Mouse (Mus musculus): Measurements from ENCODE around the gene Sec14l1.

- TF ChIP-seq POLR2A (IDR thresholded peaks at IDR 0.05; ENCODE audit: borderline replicate concordance, extremely low read depth, low read depth, low read length) (no peak), CTCF (IDR thresholded peaks at IDR 0.05; ENCODE audit: insufficient read depth, low read length) (no peak)
Observed at GRCm38 (mm10) chr11:117129473-117129872, 14.5 kb downstream of the Sec14l1 start.

Data from lung, adult 2 months (tissue).